Mouse (Mus musculus) macrophage (primary cell): ENCODE measurements at regions not wholly inside any gene's neighbourhood (a gene's known extent, or its start where the extent isn't known, plus 50 kb on each side); places are given as distances from the start of the nearest gene placed in this dataset.

Experiments used
- H3K27ac ChIP-seq: fragments of 350-480 bp; formaldehyde crosslinking; 2 replicates; pipeline ENCODE4 v1.9.0; 2021
- H3K36me3 ChIP-seq: fragments of 350-480 bp; formaldehyde crosslinking; 2 replicates; pipeline ENCODE4 v1.9.0; 2021; ENCODE audit errors: inconsistent target
- H3K4me3 ChIP-seq: fragments of 350-480 bp; formaldehyde crosslinking; 2 replicates; pipeline ENCODE4 v1.9.0; 2021; ENCODE audit errors: inconsistent target
- H3K79me2 ChIP-seq: fragments of 350-480 bp; formaldehyde crosslinking; 2 replicates; pipeline ENCODE4 v1.9.0; 2021; ENCODE audit errors: inconsistent target
- WGBS: methylation state at CpG from one replicate; pipeline ENCODE4 v1.1.7; 2026; ENCODE audit warnings: inconsistent platforms; ENCODE audit not compliant: missing documents; 5-methylcytosine and 5-hydroxymethylcytosine counted together

DNA sequence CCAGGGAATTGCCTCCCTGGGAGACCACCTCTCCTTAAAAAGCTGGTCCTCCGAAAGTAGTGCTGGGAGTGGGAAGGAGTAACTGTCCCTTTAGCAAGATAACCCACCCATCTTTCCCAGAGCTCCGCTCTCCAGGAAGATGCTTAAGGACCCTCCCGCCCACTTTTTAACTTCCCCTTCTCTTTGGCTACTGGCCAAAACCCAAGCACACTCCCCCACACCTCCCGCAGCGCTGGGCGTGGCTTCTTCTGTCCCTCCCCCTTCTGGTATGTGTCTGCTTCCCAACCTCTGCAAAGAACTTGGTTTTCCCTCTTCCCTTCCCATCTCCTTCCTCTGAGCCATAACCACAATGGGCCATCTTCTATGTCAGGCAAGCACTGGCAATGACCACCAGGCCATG lies 85.4 kb downstream of the Rpap3 start:
- no peak overlapping the region for H3K27ac ChIP-seq
- 66% methylated on average over 5 of the region's 6 CpGs for WGBS
- no peaks in the 10 kb centered on the region for H3K36me3 ChIP-seq
- no peaks in the 10 kb centered on the region for H3K79me2 ChIP-seq
- H3K4me3 ChIP-seq = no peak overlapping the region

DNA sequence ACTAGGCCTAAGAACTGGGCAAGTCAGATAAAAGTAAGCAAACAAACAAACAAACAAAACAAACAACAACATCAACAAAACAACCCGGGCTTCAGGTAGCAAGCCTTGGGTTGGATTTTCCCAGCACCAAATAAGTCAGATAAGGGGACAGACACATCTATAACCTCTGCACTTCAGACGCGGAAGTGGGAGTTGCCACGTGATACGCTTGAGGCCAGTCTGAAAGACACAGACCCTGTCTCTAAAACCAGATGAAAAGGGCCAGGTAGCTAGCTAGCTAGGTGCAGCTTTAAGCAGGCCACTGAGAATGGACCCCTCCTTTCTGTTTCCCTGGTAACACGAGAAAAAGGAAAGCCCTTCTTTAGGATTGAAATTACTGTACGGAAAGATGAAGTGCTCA lies 85.9 kb downstream of the Rpap3 start:
- no peak overlapping the region for H3K4me3 ChIP-seq
- 94% methylated on average over 7 of the region's 7 CpGs for WGBS
- H3K27ac ChIP-seq = no peak overlapping the region
- no peaks in the 10 kb centered on the region for H3K79me2 ChIP-seq
- H3K36me3 ChIP-seq = no peaks in the 10 kb centered on the region

DNA sequence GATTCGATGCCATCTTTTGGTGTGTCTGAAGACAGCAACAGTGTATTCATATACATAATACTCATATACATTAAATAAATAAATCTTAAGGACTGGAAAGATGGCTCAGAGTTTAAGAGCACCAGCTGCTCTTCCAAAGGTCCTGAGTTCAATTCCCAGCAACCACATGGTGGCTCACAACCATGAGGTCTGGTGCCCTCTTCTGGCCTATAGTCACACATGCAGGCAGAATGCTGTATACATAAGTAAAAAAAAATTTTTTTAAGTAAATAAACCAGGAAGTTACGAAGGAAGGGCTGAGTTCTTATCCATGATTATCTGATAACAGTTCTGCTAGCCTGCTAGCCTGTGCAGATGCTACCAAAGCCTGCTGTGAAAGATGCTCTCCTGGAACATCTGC lies 93.3 kb downstream of the Rpap3 start:
- 76% methylated on average over 2 of the region's 2 CpGs for WGBS
- Histone ChIP-seq H3K27ac (no peak overlapping the region), H3K4me3 (no peak overlapping the region), H3K79me2 (no peaks in the 10 kb centered on the region), H3K36me3 (no peaks in the 10 kb centered on the region)

DNA sequence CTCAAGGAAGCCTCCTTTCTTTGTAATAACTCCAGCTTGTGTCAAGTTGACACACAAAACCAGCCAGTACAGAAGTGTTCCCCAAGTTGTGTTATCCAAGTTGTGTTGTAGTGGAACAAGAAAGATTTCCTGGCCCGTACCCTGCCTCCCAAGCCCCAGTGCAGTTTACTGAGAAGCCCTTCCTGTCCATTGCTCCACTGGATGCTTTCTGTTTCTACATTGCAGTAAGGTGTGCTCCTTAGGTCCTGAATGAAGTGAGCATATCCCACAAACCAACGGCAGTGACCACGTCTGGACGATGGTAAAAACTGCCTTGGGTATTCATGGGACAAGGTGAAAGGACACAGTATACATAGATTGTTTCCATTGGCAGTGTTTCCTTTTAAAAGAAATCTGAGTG lies 94.9 kb downstream of the Rpap3 start:
- WGBS = 91% methylated on average over 4 of the region's 4 CpGs
- Histone ChIP-seq H3K27ac (no peak overlapping the region), H3K36me3 (no peaks in the 10 kb centered on the region)

DNA sequence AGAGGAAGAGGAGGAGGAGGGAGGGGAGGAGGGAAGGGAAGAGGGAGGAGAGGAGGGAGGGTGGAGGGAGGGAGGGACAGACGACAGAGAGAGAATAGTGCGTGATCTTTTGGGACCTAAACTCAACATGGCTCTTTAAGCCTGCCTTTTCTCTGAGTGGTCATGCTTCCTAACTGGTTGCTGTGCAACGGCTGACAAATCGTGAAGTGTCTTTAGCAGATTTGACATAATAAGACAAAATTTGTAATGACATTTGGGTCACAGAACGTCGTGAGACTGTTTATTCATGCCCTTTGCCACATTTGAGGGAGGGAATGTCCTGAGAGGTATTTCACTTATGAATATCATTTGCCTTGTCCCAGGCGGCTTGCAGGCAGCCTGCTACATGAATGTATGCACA lies 96.1 kb downstream of the Rpap3 start:
- WGBS = 83% methylated on average over 7 of the region's 7 CpGs
- H3K4me3 ChIP-seq = no peak overlapping the region
- no peak overlapping the region for H3K27ac ChIP-seq
- no peaks in the 10 kb centered on the region for H3K79me2 ChIP-seq
- no peaks in the 10 kb centered on the region for H3K36me3 ChIP-seq

More for the DNA sequence above, 94.9 kb downstream of the Rpap3 start:
- Histone ChIP-seq H3K79me2 (no peaks in the 10 kb centered on the region), H3K4me3 (no peak overlapping the region)

DNA sequence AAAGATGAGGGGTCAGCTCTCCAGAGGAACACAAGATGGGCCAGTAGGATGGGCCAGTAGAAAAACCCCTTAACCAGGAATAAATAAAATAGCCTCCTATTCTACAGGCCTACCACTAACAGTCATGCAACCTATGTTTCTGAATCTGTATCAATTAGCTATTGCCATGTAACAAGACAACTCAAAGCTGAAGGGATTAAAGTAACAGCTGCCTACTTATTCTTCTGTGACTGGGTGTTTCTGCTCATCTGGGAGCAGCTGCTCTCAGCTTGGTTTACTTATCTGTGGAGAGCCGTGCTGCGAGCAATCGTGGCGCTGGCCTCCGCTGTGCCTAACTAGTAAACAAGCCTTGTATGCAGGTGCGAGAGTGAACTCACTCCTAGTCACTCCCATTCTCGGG lies 97.0 kb downstream of the Rpap3 start:
- H3K27ac ChIP-seq = no peak overlapping the region
- no peak overlapping the region for H3K4me3 ChIP-seq
- WGBS = 96% methylated on average over 7 of the region's 7 CpGs
- H3K79me2 ChIP-seq = no peaks in the 10 kb centered on the region
- no peaks in the 10 kb centered on the region for H3K36me3 ChIP-seq

DNA sequence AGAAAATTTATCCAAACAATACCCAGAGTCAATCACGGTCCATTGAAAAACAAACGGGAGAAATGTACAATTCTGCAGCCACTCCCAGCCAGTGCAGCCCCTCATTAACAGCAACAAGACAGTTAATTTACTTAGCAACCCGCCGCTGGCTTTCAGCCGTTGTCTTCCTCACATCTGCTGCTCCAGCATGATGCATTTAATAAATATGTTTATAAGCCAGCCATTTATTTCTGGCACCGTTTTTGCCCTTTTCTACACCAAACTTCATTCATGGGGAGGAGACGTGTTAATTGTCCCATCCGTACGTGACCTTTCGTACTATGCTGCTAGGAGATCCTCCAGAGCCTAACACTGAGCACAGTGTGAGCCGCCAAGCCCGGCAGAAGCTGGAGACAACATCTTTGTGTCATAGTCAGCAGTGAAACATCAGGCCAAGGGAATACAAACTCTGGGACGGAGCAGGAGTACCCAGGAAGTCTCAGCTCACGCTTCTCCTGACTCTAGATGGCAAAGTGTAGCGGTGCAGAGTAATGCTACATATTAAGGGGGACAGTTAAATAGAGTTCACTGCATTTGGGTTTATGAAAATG lies 97.9 kb downstream of the Rpap3 start:
- H3K36me3 ChIP-seq = no peaks in the 10 kb centered on the region
- H3K4me3 ChIP-seq = no peak overlapping the region
- WGBS = 92% methylated on average over 15 of the region's 15 CpGs
- H3K27ac ChIP-seq = no peak overlapping the region
- H3K79me2 ChIP-seq = no peaks in the 10 kb centered on the region

DNA sequence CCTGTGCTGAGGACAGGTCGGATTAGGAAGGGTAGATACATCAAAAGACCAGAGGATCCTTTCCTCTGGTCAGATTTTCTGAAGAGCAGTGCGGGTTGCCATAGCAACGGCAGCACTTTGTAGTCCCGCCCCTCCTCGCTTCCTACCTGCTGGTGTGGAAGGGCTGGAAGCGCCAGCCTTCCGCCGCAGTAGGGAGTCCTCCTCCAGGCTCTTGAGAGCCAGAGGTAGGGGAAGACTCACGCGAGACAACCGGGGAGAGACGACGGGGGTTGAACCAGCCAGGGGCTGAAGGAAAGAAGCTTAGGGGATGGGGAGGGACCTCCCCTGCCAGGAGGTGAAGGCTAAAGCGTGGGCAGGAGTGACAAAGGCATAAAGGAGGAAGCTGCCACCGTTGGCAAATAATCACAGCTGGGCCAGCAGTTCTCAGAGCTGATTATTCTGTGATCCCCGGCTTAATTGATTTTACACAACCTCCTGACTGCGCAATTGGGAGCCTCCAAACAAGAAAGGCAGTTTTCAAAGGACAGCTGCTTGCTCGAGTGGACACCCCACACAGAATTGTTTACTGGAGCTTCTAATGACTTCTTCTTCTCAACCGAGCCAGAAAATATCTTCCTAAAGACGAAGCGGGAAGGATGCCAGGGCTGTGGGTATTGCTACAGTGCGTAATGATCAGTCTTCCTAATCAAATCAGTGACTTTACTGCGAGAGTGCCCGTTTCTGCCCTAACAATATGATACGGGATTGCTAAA lies 98.8 kb downstream of the Rpap3 start:
- no peaks in the 10 kb centered on the region for H3K36me3 ChIP-seq
- no peaks in the 10 kb centered on the region for H3K79me2 ChIP-seq
- WGBS = 27% methylated on average over 25 of the region's 25 CpGs
- H3K27ac ChIP-seq = no peak overlapping the region
- H3K4me3 ChIP-seq = no peak overlapping the region

DNA sequence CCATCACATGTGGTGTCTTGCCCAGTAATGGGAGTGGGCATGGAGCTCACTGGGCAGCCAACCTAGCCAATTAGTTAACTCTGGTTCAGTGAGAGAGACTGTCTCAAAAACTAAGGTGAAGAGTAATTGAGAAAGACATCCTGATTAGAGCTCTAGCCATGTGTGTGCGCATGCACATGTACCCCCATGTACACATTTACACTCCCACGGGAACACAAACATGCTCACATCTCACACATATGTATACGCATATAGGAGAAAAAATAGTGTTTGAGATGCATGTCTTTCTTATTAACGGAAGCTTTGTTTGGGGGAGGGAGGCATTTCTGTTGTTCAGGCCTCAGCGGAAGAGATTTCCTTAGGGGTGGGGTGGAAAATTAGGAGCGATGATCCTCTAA lies 99.4 kb downstream of the Rpap3 start:
- 77% methylated on average over 6 of the region's 6 CpGs for WGBS
- no peak overlapping the region for H3K27ac ChIP-seq
- no peak overlapping the region for H3K4me3 ChIP-seq
- H3K79me2 ChIP-seq = no peaks in the 10 kb centered on the region
- no peaks in the 10 kb centered on the region for H3K36me3 ChIP-seq

DNA sequence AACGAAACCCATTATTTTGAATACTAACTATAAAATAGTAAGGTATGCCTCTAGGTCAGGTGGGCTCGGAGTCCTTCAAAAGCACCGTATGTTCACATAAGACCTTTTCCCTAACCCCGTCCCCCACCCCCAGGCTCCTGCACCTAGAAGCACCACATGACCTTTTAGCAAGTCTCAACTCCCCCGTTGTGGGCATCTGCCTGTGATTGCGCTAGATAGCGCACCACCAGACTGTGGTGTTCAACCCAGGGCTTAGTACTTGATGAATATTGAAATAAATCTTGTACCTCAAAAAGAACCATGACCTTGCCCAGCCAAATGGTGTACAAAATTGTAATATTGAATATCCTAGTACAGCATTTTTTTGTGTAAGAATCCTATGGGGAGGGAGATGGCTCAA lies 99.8 kb downstream of the Rpap3 start:
- Histone ChIP-seq H3K79me2 (no peaks in the 10 kb centered on the region), H3K4me3 (no peak overlapping the region), H3K27ac (no peak overlapping the region), H3K36me3 (no peaks in the 10 kb centered on the region)
- WGBS = 90% methylated on average over 7 of the region's 7 CpGs

DNA sequence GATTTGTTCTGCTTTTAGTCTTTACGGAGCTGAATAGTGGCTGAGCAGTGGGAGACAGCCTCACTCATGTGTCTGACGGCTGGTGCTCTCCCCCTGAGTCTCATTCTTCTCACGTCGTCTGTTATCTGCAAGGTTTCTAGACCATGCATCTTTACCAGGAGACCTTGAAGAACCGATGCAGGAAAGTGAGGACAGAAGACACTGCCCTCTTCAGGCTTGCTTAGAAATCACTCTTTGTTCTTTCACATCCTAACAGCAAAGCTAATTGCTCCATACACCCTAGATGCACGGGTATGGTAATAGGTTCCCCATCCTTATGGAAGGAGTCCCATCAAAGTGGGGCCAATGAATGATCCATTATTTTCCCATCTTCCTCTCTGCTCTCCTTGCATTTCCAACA lies 102.1 kb downstream of the Rpap3 start:
- WGBS = 61% methylated on average over 6 of the region's 6 CpGs
- Histone ChIP-seq H3K4me3 (no peak overlapping the region), H3K27ac (no peak overlapping the region), H3K36me3 (no peaks in the 10 kb centered on the region), H3K79me2 (no peaks in the 10 kb centered on the region)

DNA sequence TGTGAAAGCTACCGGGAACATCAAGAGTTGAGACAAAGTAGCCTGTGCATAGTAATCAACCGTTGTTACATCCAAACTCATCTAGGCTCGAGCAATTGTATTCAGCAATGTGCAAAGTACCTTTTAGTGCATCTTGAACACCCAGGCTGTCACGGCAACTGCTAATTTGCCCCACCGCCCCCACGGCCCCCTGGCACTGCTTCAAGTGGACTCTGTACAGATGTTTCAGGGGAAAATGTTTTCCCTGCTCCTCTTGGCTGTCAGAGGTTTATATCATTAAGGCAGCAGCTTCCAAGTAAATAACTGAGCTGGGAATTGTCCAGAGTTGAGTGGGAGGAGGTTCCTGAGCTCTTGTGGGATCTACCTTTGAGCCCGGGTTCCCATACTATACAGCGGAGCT lies 107.4 kb downstream of the Rpap3 start:
- Histone ChIP-seq H3K36me3 (no peaks in the 10 kb centered on the region), H3K4me3 (no peak overlapping the region), H3K79me2 (no peaks in the 10 kb centered on the region), H3K27ac (no peak overlapping the region)
- 97% methylated on average over 8 of the region's 8 CpGs for WGBS

DNA sequence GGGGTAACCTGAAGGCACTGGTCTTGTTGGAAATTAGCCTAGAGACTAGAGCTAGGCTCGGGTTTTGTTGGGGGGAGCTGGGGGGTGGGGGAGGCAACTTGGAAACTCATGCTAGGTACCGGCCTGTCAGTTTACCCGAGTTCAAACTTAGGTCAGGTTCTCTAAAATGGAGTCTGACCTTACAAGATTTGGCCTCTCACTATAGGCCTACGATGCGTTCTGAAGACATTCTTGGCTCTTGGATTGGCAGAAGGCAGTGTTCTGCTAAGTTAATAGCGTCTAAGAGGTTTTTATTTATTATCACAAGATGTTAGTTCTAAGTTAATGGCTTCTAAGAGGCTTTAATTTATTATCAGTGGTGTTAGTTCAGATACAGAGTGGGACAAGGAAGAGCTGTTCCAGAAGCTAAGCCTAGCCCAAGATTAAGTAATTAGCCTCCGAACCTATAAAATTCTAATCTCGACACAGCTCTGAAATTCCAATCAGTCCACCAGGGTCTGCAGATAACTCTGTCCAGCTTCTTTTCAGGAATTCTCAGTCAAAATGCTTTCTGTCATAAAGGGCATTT lies 109.0 kb downstream of the Rpap3 start:
- WGBS = 90% methylated on average over 8 of the region's 8 CpGs
- Histone ChIP-seq H3K79me2 (no peaks in the 10 kb centered on the region), H3K36me3 (no peaks in the 10 kb centered on the region), H3K27ac (no peak overlapping the region), H3K4me3 (no peak overlapping the region)

DNA sequence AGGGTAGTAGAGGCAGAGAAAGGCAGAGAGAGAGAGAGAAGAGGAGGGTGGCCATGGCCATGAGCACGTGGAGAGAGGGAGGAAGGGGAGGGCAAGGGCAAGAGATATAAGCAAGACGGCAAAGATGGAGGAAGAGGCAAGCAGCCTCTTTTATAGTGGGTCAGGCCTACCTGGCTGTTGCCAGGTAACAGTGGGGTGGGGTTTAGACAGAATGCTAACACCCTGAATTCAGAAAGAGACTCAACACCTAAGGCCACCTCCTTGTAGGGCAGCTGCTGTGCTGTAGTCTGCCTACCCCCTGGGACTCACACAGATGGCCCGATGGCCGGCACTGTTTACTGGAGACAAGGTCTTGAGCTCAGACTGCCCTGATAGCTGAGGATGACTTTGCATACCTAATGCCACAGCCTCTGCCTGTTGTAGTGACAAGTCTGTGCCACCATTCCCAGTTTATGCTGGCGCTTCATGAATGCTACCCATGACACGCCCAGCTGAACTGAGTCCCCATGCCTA lies 110.3 kb downstream of the Rpap3 start:
- Histone ChIP-seq H3K79me2 (no peaks in the 10 kb centered on the region), H3K4me3 (no peak overlapping the region), H3K36me3 (no peaks in the 10 kb centered on the region), H3K27ac (no peak overlapping the region)
- WGBS = 98% methylated on average over 6 of the region's 6 CpGs

DNA sequence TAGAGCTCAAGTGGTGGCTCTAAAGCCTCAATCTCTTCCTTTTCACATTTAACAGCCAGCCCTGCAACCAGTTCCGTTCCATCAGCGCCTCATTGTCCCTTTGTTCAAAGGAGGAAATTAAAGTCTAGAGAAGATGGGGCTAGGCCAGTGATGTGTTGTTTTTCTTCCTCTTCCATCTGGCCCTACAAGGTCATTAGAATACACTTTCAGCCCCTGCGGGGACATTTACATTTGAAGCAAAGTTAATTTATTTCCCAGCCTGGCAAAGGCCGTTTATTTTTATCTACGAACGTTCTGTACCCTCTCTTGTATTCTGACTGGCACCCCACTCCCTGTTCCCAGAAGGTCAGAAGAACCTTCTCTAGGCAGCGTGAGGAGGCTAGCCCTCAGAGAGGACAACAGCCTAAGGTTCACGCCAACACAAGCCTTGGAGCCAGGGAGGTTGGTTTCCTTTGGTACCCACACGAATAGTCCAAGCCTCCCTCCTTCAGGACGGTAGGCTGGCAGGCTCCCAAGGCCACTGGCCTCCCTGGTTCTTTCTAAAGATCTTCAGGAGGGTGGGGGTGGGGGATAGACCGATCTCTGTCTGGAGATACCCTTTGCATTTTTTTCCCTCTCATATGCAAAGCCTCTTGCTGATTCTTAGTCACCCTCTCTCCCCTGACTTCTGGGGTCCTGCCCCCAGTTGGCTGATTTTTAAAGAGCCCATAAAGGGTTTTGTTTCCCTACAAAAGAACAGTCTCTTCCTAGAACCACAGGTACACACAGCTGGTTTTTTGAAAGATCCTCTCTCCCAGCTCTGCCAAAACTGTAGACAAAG lies 111.6 kb downstream of the Rpap3 start:
- 44% methylated on average over 11 of the region's 11 CpGs for WGBS
- Histone ChIP-seq H3K4me3 (no peak overlapping the region), H3K27ac (no peak overlapping the region), H3K79me2 (no peaks in the 10 kb centered on the region), H3K36me3 (no peaks in the 10 kb centered on the region)
